Mouse (Mus musculus): ENCODE data around the gene Mga. TPM values are rescaled to one million over a fixed set of nuclear protein-coding genes. Genes with fewer than 3 reads are reported as not detected.

Mga gene
- polyA plus RNA-seq, 1 experiment from 2014 or later = 19.4 TPM

DNA sequence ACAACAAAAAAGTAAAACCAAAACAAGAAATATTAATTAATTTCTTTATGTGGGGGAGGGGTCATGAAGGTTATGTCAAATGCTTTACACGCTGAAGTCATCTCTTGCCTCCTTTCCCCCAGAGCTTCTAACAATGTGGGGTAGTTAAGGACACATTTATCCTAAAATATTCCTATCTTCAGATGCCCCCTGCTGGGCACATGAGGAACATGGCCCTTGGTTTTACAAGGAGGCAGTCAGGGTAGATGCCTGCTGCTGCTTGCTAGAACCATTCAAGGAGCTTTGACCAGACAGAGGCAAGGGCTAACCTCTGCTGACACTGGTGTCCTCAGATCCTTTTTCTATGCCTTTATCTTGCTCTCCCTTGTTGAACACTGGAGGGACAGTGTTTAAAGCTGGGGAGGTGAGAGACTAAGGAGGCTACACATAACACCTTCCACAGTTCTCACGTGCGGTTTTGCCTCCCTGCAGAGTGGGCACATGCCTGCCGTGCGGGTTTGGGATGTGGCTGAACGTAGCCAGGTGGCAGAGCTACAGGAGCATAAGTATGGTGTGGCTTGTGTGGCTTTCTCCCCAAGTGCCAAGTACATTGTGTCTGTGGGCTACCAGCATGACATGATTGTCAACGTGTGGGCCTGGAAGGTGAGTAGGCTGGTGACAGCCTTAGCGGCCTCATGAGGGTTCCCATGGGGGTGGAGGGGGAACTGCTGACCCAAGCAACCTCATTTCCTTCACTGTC lies 114.6 kb downstream of the Mga start:
- 72% methylated on average over 8 of the region's 8 CpGs for WGBS
- Histone ChIP-seq H3K4me3 (ENCODE audit: low read length) (no peak overlapping the region), H3K27me3 (replicated peaks; ENCODE audit: control insufficient read depth, insufficient read depth, low read length) (no peaks in the 10 kb centered on the region), H3K4me1 (ENCODE audit: control insufficient read depth, insufficient read depth, low read depth, low read length) (no peaks in the 10 kb centered on the region), H3K9me3 (ENCODE audit: control insufficient read depth, low read length) (no peaks in the 10 kb centered on the region), H3K36me3 (ENCODE audit: control insufficient read depth, insufficient read depth, low read length) (peaks cover 6% of the 10 kb centered on the region; the same call in 1 of the 2 replicates), H3K4me2 (ENCODE audit: low read length) (no peak overlapping the region), H3K9ac (ENCODE audit: low read depth, low read length) (no peak overlapping the region), H3K27ac (ENCODE audit: low read depth, low read length) (no peak overlapping the region)
- 0 out of 2 replicates have a peak, but pooled peaks have one; percentile 37 for ATAC-seq

DNA sequence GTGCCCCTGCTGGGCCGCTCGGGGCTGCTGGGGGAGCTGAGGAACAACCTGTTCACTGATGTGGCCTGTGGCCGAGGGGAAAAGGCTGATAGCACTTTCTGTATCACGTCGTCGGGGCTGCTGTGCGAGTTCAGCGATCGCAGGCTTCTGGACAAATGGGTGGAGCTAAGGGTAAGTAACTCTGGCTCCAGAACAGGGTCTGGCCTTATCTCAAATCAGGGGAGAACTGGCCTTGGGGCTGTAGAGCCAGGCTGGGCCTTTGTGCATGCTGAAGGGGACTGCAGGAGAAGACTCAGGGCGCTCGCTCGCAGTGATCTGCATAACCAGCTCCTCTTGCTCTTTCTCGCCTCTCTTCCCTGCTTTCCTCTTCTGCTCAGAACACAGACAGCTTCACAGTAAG lies 115.9 kb downstream of the Mga start:
- no peaks in the 10 kb centered on the region for H3K27me3 ChIP-seq (replicated peaks; ENCODE audit: control insufficient read depth, insufficient read depth, low read length)
- ATAC-seq = no peak
- no peak overlapping the region for H3K27ac ChIP-seq (ENCODE audit: low read depth, low read length)
- 89% methylated on average over 13 of the region's 13 CpGs for WGBS
- H3K4me3 ChIP-seq (ENCODE audit: low read length) = no peak overlapping the region
- H3K9ac ChIP-seq (ENCODE audit: low read depth, low read length) = no peak overlapping the region
- H3K4me1 ChIP-seq (ENCODE audit: control insufficient read depth, insufficient read depth, low read depth, low read length) = no peaks in the 10 kb centered on the region
- H3K9me3 ChIP-seq (ENCODE audit: control insufficient read depth, low read length) = no peaks in the 10 kb centered on the region
- H3K4me2 ChIP-seq (ENCODE audit: low read length) = no peak overlapping the region
- peaks cover 12% of the 10 kb centered on the region for H3K36me3 ChIP-seq (ENCODE audit: control insufficient read depth, insufficient read depth, low read length)

DNA sequence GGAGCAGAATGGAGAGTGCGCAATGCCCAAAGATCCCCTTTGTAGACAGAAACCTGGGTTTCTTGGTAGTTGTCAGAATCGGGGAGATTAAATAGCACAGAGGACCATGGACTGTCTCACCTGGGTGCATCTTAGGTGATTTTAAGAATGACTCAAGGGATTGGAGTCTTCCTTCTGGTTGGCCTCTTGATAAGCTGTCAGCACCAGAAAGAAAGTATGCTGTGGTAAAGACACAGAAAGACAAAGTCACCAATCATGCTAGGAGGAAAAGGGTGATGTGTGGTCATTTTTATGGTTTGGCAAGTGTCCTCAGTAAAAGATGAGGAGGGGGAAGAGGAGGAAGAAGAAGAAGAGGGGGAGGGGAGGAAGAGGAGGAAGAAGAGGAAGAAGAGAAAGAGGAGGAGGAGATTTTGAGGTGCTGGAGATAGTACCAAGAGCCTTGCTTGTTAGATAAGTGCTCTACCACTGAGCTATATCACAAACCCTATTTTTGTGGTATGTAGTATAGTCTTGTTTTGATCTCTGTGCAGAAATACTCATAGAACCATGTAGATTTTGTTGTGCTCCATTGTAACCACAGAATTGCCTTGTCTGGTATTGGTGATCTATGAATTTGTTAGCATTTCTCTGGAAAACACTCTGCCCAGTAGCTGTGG lies 116.9 kb downstream of the Mga start:
- Histone ChIP-seq H3K27ac (ENCODE audit: low read depth, low read length) (no peak overlapping the region), H3K27me3 (replicated peaks; ENCODE audit: control insufficient read depth, insufficient read depth, low read length) (no peaks in the 10 kb centered on the region), H3K4me2 (ENCODE audit: low read length) (no peak overlapping the region), H3K4me1 (ENCODE audit: control insufficient read depth, insufficient read depth, low read depth, low read length) (no peaks in the 10 kb centered on the region), H3K9ac (ENCODE audit: low read depth, low read length) (no peak overlapping the region), H3K4me3 (ENCODE audit: low read length) (no peak overlapping the region), H3K36me3 (ENCODE audit: control insufficient read depth, insufficient read depth, low read length) (peaks cover 16% of the 10 kb centered on the region), H3K9me3 (ENCODE audit: control insufficient read depth, low read length) (no peaks in the 10 kb centered on the region)
- WGBS = 90% methylated on average over 2 of the region's 2 CpGs
- no peak for ATAC-seq

DNA sequence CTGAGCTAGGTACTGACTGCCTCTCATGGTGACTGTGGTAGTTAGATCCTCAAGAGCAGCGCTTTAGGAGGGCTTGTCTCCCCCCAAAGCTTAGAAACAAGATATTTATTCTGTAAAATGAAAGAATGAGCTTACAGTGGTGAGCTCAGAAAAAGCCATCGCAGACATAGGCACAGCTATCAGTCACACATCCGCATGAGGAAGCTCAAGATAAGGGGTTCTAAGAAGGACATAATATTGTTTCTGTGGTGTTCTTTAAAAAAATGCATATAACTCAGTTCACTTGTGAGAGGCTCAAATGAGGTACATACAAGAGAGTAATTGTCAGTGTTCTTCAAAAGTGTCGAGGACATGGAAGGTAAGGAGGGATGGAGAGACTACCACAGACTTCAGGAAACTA lies 118.9 kb downstream of the Mga start:
- no peak overlapping the region for H3K4me3 ChIP-seq (ENCODE audit: low read length)
- ATAC-seq = no peak
- no peaks in the 10 kb centered on the region for H3K9me3 ChIP-seq (ENCODE audit: control insufficient read depth, low read length)
- no peak overlapping the region for H3K9ac ChIP-seq (ENCODE audit: low read depth, low read length)
- WGBS = 95% methylated on average over 4 of the region's 4 CpGs
- H3K27ac ChIP-seq (ENCODE audit: low read depth, low read length) = no peak overlapping the region
- peaks cover 23% of the 10 kb centered on the region for H3K36me3 ChIP-seq (ENCODE audit: control insufficient read depth, insufficient read depth, low read length)
- no peaks in the 10 kb centered on the region for H3K4me1 ChIP-seq (ENCODE audit: control insufficient read depth, insufficient read depth, low read depth, low read length)
- H3K4me2 ChIP-seq (ENCODE audit: low read length) = no peak overlapping the region
- no peaks in the 10 kb centered on the region for H3K27me3 ChIP-seq (replicated peaks; ENCODE audit: control insufficient read depth, insufficient read depth, low read length)

DNA sequence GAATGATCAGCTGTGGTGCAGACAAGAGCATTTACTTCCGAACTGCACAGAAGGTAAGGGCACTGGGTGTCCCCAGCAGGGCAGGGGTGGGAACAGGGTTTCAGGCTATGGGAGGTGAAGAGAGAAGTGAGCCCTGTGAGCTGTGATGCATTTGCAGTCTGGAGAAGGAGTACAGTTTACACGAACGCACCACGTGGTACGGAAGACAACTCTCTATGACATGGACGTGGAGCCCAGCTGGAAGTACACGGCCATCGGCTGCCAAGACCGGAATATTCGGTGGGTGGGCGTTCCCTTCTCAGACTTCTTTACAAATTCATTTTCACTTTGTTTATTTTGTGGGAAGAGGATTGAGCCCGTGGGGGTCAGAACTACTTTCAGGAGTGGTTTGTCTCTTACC lies 120.6 kb downstream of the Mga start:
- H3K4me3 ChIP-seq (ENCODE audit: low read length) = no peak overlapping the region
- WGBS = 87% methylated on average over 12 of the region's 12 CpGs
- ATAC-seq = no peak

More for the DNA sequence above, 120.6 kb downstream of the Mga start:
- H3K27ac ChIP-seq (ENCODE audit: low read depth, low read length) = no peak overlapping the region
- no peak overlapping the region for H3K9ac ChIP-seq (ENCODE audit: low read depth, low read length)
- H3K27me3 ChIP-seq (replicated peaks; ENCODE audit: control insufficient read depth, insufficient read depth, low read length) = no peaks in the 10 kb centered on the region
- peaks cover 39% of the 10 kb centered on the region for H3K36me3 ChIP-seq (ENCODE audit: control insufficient read depth, insufficient read depth, low read length)
- no peaks in the 10 kb centered on the region for H3K9me3 ChIP-seq (ENCODE audit: control insufficient read depth, low read length)
- no peaks in the 10 kb centered on the region for H3K4me1 ChIP-seq (ENCODE audit: control insufficient read depth, insufficient read depth, low read depth, low read length)
- no peak overlapping the region for H3K4me2 ChIP-seq (ENCODE audit: low read length)

Small RNA genes lying within 50 kb of the gene (microRNA-seq; reads per million reads assigned to microRNA genes)
- not detected for gene Mir7665

Other genes with a start within 250 kb of the Mga start
- 41.9 and 44.9 TPM in 2 replicates for gene Ndufaf1, start 234.4 kb upstream of the Mga start, polyA plus RNA-seq (2015; fragmentation: Nextera tagmentation; extraction: Ambion mirVana)
- 44.7 and 45.1 TPM in 2 replicates for gene Rtf1, start 222.2 kb upstream of the Mga start, polyA plus RNA-seq (2015; fragmentation: Nextera tagmentation; extraction: Ambion mirVana)
- gene Itpka, start 154.9 kb upstream of the Mga start, polyA plus RNA-seq (2015; fragmentation: Nextera tagmentation; extraction: Ambion mirVana) = 0.14 and 0.54 TPM in 2 replicates
- 1.6 and 1.7 TPM in 2 replicates for gene Ltk, start 136.8 kb upstream of the Mga start, polyA plus RNA-seq (2015; fragmentation: Nextera tagmentation; extraction: Ambion mirVana)
- 16.5 and 19.4 TPM in 2 replicates for gene Rpap1, start 109.7 kb upstream of the Mga start, polyA plus RNA-seq (2015; fragmentation: Nextera tagmentation; extraction: Ambion mirVana)
- 28.5 and 30.0 TPM in 2 replicates for gene Tyro3, start 99.5 kb upstream of the Mga start, polyA plus RNA-seq (2015; fragmentation: Nextera tagmentation; extraction: Ambion mirVana)
- gene Mapkbp1, start 75.5 kb downstream of the Mga start, polyA plus RNA-seq (2015; fragmentation: Nextera tagmentation; extraction: Ambion mirVana) = 7.2 and 9.3 TPM in 2 replicates
- 17.0 and 17.7 TPM in 2 replicates for gene Jmjd7, start 130.3 kb downstream of the Mga start, polyA plus RNA-seq (2015; fragmentation: Nextera tagmentation; extraction: Ambion mirVana)
- 3.7 and 5.3 TPM in 2 replicates for gene Gm28042, start 130.3 kb downstream of the Mga start, polyA plus RNA-seq (2015; fragmentation: Nextera tagmentation; extraction: Ambion mirVana)
- gene Pla2g4b, start 136.2 kb downstream of the Mga start, polyA plus RNA-seq (2015; fragmentation: Nextera tagmentation; extraction: Ambion mirVana) = 1.9 and 4.0 TPM in 2 replicates

Measured in hindbrain, embryonic 16.5 days (tissue).